Mouse (Mus musculus): ENCODE measurements around the gene Bend7. TPM values are rescaled to one million over a fixed set of nuclear protein-coding genes. Genes with fewer than 3 reads are reported as not detected.

The Bend7 gene
- polyA plus RNA-seq, 1 experiment, result not detected

DNA sequence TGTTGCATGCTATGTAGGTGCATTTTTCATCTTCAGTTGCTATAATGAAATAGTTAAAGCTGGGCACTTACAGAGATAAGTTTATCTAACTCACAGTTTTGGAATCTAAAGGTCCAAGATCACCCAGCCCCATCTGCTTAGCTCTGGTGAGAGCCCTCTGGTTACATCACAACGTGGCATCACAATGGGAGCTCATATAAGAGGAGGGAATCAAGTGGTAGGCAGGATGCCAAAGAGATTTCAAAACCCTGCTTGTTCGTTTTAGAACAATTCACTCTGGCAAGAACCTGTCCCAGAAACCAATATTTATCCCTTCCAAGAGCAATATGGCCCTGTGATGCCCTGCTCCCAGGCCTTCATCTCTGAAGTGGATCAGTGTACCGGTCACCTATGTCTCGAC, 114.5 kb downstream of the Bend7 start:
- Histone ChIP-seq H3K79me3 (ENCODE audit: low read depth) (no peaks in the 10 kb centered on the region), H3K79me2 (ENCODE audit: control insufficient read depth, insufficient read depth) (no peaks in the 10 kb centered on the region), H3K4me3 (ENCODE audit: insufficient read depth, poor library complexity, severe bottlenecking) (no peak overlapping the region), H3ac (ENCODE audit: control insufficient read depth, insufficient read length, low read depth) (no peak overlapping the region), H3K27me3 (ENCODE audit: control insufficient read depth, insufficient read depth, insufficient read length) (peaks cover 51% of the 10 kb centered on the region), H3K36me3 (ENCODE audit: control insufficient read depth, insufficient read depth) (no peaks in the 10 kb centered on the region)
- TF ChIP-seq MAX (IDR thresholded peaks at IDR 0.05), result no peak
- no peak for TF ChIP-seq CTCF (IDR thresholded peaks at IDR 0.05; ENCODE audit: control insufficient read depth, insufficient read depth, insufficient read length)
- no peak for TF ChIP-seq CEBPB (IDR thresholded peaks at IDR 0.05; ENCODE audit: low read depth)
- no peak for TF ChIP-seq MYOD1 (IDR thresholded peaks at IDR 0.05; ENCODE audit: control insufficient read depth, insufficient read length, low read depth)
- no peak for TF ChIP-seq USF1 (IDR thresholded peaks at IDR 0.05; ENCODE audit: low read depth)
- no peak for TF ChIP-seq MYOG (IDR thresholded peaks at IDR 0.05; ENCODE audit: control insufficient read depth, extremely low read depth, insufficient read length)
- no peak for TF ChIP-seq FOSL1 (IDR thresholded peaks at IDR 0.05; ENCODE audit: insufficient read depth, low read length, poor library complexity, severe bottlenecking)

DNA sequence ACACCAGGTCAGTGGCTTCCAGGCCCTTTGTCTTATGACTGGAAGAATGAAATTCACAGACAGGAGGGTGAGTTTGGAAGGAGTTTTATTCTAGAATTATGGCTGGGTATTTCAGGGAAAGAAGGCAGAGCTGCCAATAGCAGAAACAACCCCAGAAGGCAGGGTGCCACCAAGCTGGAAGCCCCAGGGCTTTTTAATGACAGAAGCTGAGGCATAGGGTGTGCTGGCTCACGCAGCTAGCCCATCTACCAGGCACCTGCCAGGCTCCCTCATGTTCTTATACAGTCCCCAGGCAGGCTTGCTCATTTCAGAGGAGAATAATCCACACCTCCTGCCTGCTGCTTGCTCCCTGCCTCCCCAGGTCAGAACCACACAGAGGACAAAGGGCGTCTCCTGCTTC, 131.8 kb downstream of the Bend7 start:
- no peaks in the 10 kb centered on the region for H3K79me3 ChIP-seq (ENCODE audit: low read depth)
- H3K36me3 ChIP-seq (ENCODE audit: control insufficient read depth, insufficient read depth), result no peaks in the 10 kb centered on the region
- no peak overlapping the region for H3ac ChIP-seq (ENCODE audit: control insufficient read depth, insufficient read length, low read depth)
- peaks cover 24% of the 10 kb centered on the region for H3K27me3 ChIP-seq (ENCODE audit: control insufficient read depth, insufficient read depth, insufficient read length)
- no peak for TF ChIP-seq MAX (IDR thresholded peaks at IDR 0.05)
- TF ChIP-seq MYOG (IDR thresholded peaks at IDR 0.05; ENCODE audit: control insufficient read depth, extremely low read depth, insufficient read length), result no peak
- TF ChIP-seq CEBPB (IDR thresholded peaks at IDR 0.05; ENCODE audit: low read depth), result no peak
- no peak for TF ChIP-seq FOSL1 (IDR thresholded peaks at IDR 0.05; ENCODE audit: insufficient read depth, low read length, poor library complexity, severe bottlenecking)
- TF ChIP-seq USF1 (IDR thresholded peaks at IDR 0.05; ENCODE audit: low read depth), result no peak
- TF ChIP-seq MYOD1 (IDR thresholded peaks at IDR 0.05; ENCODE audit: control insufficient read depth, insufficient read length, low read depth), result no peak
- TF ChIP-seq CTCF (IDR thresholded peaks at IDR 0.05; ENCODE audit: control insufficient read depth, insufficient read depth, insufficient read length), result no peak
- no peak overlapping the region for H3K4me3 ChIP-seq (ENCODE audit: insufficient read depth, poor library complexity, severe bottlenecking)
- no peaks in the 10 kb centered on the region for H3K79me2 ChIP-seq (ENCODE audit: control insufficient read depth, insufficient read depth)

Other genes starting within 250 kb of the Bend7 start
- 9.2 TPM for gene Prpf18, start 65.7 kb upstream of the Bend7 start, polyA plus RNA-seq (2012; fragmentation: generic; extraction: Trizol)
- gene Sephs1, start 163.7 kb downstream of the Bend7 start, polyA plus RNA-seq (2012; fragmentation: generic; extraction: Trizol), result 27.4 TPM
- 5.9 TPM for gene Phyh, start 201.2 kb downstream of the Bend7 start, polyA plus RNA-seq (2012; fragmentation: generic; extraction: Trizol)

Measured in C2C12 (cell line).